8 mouse cellular contexts compared by ENCODE assay signal in genomic region chr16:90145244-90145643, GRCm38 (mm10). TPM values are rescaled to one million over a fixed set of nuclear protein-coding genes. Genes with fewer than 3 reads are reported as not detected.
DNase-seq lines count a peak whose midpoint lies in the region; ATAC-seq and TF ChIP-seq lines count a peak whose summit lies in the region.
"Had no signal": no experiment of that assay in that cellular context is flagged by ENCODE, and none has a peak within 500 bp of the region (broad histone marks: within the 10 kb centered on the region; RNA-seq: fewer than 3 reads in every experiment).

No protein-coding gene starts in this region.

- H3K9me3 ChIP-seq in hindbrain, embryonic 12.5 days (replicated peaks), result no peaks in the 10 kb centered on the region
- no peaks in the 10 kb centered on the region for H3K9me3 ChIP-seq in hindbrain, embryonic 16.5 days (ENCODE audit: control insufficient read depth, low read length)
- no peaks in the 10 kb centered on the region for H3K9me3 ChIP-seq in embryonic facial prominence, embryonic 11.5 days (replicated peaks; ENCODE audit: control insufficient read depth, low read length)
- no peaks in the 10 kb centered on the region for H3K9me3 ChIP-seq in liver, embryonic 14.5 days (ENCODE audit: control insufficient read depth, low read length)

- no peak for ATAC-seq in hindbrain, embryonic 12.5 days (ENCODE audit: low FRiP score)
- no peak for ATAC-seq in hindbrain, embryonic 16.5 days
- no peak for ATAC-seq in embryonic facial prominence, embryonic 11.5 days (replicated peaks; ENCODE audit: insufficient number of reproducible peaks, low FRiP score, low TSS enrichment, low read depth)
- ATAC-seq in liver, embryonic 14.5 days (ENCODE audit: insufficient read depth), result no peak
- ATAC-seq in cerebellum, adult (ENCODE audit: insufficient number of reproducible peaks, low FRiP score, low TSS enrichment), result no peak

- H3K27ac ChIP-seq in hindbrain, embryonic 12.5 days, result no peak overlapping the region
- no peak overlapping the region for H3K27ac ChIP-seq in hindbrain, embryonic 16.5 days (ENCODE audit: low read depth, low read length)
- H3K27ac ChIP-seq in embryonic facial prominence, embryonic 11.5 days (replicated peaks; ENCODE audit: low read depth, low read length), result no peak overlapping the region
- H3K27ac ChIP-seq in liver, embryonic 14.5 days, result no peak overlapping the region

- no peaks in the 10 kb centered on the region for H3K79me2 ChIP-seq in C2C12 (ENCODE audit: control insufficient read depth, insufficient read depth)

- H3K4me1 ChIP-seq in hindbrain, embryonic 12.5 days, result peaks cover 21% of the 10 kb centered on the region
- peaks cover 10% of the 10 kb centered on the region for H3K4me1 ChIP-seq in hindbrain, embryonic 16.5 days (ENCODE audit: control insufficient read depth, insufficient read depth, low read depth, low read length)
- H3K4me1 ChIP-seq in embryonic facial prominence, embryonic 11.5 days (ENCODE audit: control insufficient read depth, insufficient read depth, low read length), result peaks cover 5% of the 10 kb centered on the region
- H3K4me1 ChIP-seq in liver, embryonic 14.5 days (replicated peaks; ENCODE audit: control insufficient read depth in 2 of 2, insufficient read depth in 2 of 2, low read length in 1 of 2), result peaks cover 11 to 13% of the 10 kb centered on the region in 2 experiments

- no peaks in the 10 kb centered on the region for H3K79me3 ChIP-seq in C2C12 (ENCODE audit: low read depth)

- 93% methylated on average over 1 of the region's 1 CpGs for WGBS in hindbrain, embryonic 12.5 days
- 78% methylated on average over 1 of the region's 1 CpGs for WGBS in hindbrain, embryonic 16.5 days
- 96% methylated on average over 1 of the region's 1 CpGs for WGBS in embryonic facial prominence, embryonic 11.5 days
- 69% methylated on average over 1 of the region's 1 CpGs for WGBS in liver, embryonic 14.5 days (ENCODE audit: insufficient replicate concordance)

- no peak overlapping the region for H3K9ac ChIP-seq in hindbrain, embryonic 12.5 days
- no peak overlapping the region for H3K9ac ChIP-seq in hindbrain, embryonic 16.5 days (ENCODE audit: low read depth, low read length)
- H3K9ac ChIP-seq in embryonic facial prominence, embryonic 11.5 days (replicated peaks; ENCODE audit: low read length), result peak overlapping the region; percentile 90; the same call in 1 of the 2 replicates
- no peak overlapping the region for H3K9ac ChIP-seq in liver, embryonic 14.5 days (replicated peaks)

- H3ac ChIP-seq in C2C12 (ENCODE audit: control insufficient read depth, insufficient read length, low read depth), result no peak overlapping the region

- no peak for DNase-seq in embryonic facial prominence, embryonic 11.5 days (ENCODE audit: low spot score)
- peak in 1 of 3 experiments; percentile 20 for DNase-seq in liver, embryonic 14.5 days (ENCODE audit: low read depth in 3 of 3, low spot score in 3 of 3)
- no peak for DNase-seq in Muller cell, postnatal 12 days (ENCODE audit: inconsistent ontology term)
- DNase-seq: lung, postnatal 4 days had no signal

- TF ChIP-seq EP300 in liver, embryonic 14.5 days (IDR thresholded peaks at IDR 0.05; ENCODE audit: low read depth), result no peak

- H3K4me3 ChIP-seq in hindbrain, embryonic 12.5 days, result no peak overlapping the region
- H3K4me3 ChIP-seq in hindbrain, embryonic 16.5 days (ENCODE audit: low read length), result no peak overlapping the region
- H3K4me3 ChIP-seq in C2C12 (ENCODE audit: insufficient read depth, poor library complexity, severe bottlenecking), result no peak overlapping the region
- no peak overlapping the region for H3K4me3 ChIP-seq in embryonic facial prominence, embryonic 11.5 days (ENCODE audit: low read depth, low read length)
- H3K4me3 ChIP-seq in liver, embryonic 14.5 days (ENCODE audit: insufficient read depth in 1 of 2, low read depth in 2 of 2, low read length in 2 of 2), result no peak overlapping the region

- TF ChIP-seq CTCF in C2C12 (IDR thresholded peaks at IDR 0.05; ENCODE audit: control insufficient read depth, insufficient read depth, insufficient read length), result no peak
- TF ChIP-seq CTCF in liver, embryonic 14.5 days (IDR thresholded peaks at IDR 0.05; ENCODE audit: low read depth), result no peak

- H3K4me2 ChIP-seq in hindbrain, embryonic 12.5 days (replicated peaks), result peak overlapping the region; percentile 59; the same call in 1 of the 2 replicates
- no peak overlapping the region for H3K4me2 ChIP-seq in hindbrain, embryonic 16.5 days (ENCODE audit: low read length)
- H3K4me2 ChIP-seq in embryonic facial prominence, embryonic 11.5 days (ENCODE audit: low read depth, low read length), result no peak overlapping the region; the same call in 1 of the 2 replicates
- H3K4me2 ChIP-seq in liver, embryonic 14.5 days (ENCODE audit: low read depth), result peak overlapping the region; percentile 87; the same call in 1 of the 2 replicates

- no peaks in the 10 kb centered on the region for H3K27me3 ChIP-seq in hindbrain, embryonic 12.5 days
- no peaks in the 10 kb centered on the region for H3K27me3 ChIP-seq in hindbrain, embryonic 16.5 days (replicated peaks; ENCODE audit: control insufficient read depth, insufficient read depth, low read length)
- no peaks in the 10 kb centered on the region for H3K27me3 ChIP-seq in C2C12 (ENCODE audit: control insufficient read depth, insufficient read depth, insufficient read length)
- no peaks in the 10 kb centered on the region for H3K27me3 ChIP-seq in embryonic facial prominence, embryonic 11.5 days (ENCODE audit: control insufficient read depth, insufficient read depth, low read length)
- peaks cover 10% of the 10 kb centered on the region for H3K27me3 ChIP-seq in liver, embryonic 14.5 days (ENCODE audit: control insufficient read depth, insufficient read depth, low read length)

- H3K36me3 ChIP-seq in hindbrain, embryonic 12.5 days, result no peaks in the 10 kb centered on the region
- H3K36me3 ChIP-seq in hindbrain, embryonic 16.5 days (ENCODE audit: control insufficient read depth, insufficient read depth, low read length), result no peaks in the 10 kb centered on the region
- no peaks in the 10 kb centered on the region for H3K36me3 ChIP-seq in C2C12 (ENCODE audit: control insufficient read depth, insufficient read depth)
- H3K36me3 ChIP-seq in embryonic facial prominence, embryonic 11.5 days (replicated peaks; ENCODE audit: control insufficient read depth, insufficient read depth, low read depth, low read length), result no peaks in the 10 kb centered on the region
- no peaks in the 10 kb centered on the region for H3K36me3 ChIP-seq in liver, embryonic 14.5 days (replicated peaks; ENCODE audit: control insufficient read depth, insufficient read depth, low read depth)

TF ChIP-seq in C2C12, 6 proteins besides CTCF, POLR2A, EP300 and RAD21:
- peak; percentile 57 for TF ChIP-seq MYOD1 (IDR thresholded peaks at IDR 0.05; ENCODE audit: control insufficient read depth, insufficient read length, low read depth)
- peak; percentile 24 for TF ChIP-seq CEBPB (IDR thresholded peaks at IDR 0.05; ENCODE audit: low read depth)
- TF ChIP-seq MAX (IDR thresholded peaks at IDR 0.05), result no peak
- no peak for TF ChIP-seq FOSL1 (IDR thresholded peaks at IDR 0.05; ENCODE audit: insufficient read depth, low read length, poor library complexity, severe bottlenecking)
- TF ChIP-seq USF1 (IDR thresholded peaks at IDR 0.05; ENCODE audit: low read depth), result no peak
- TF ChIP-seq MYOG (IDR thresholded peaks at IDR 0.05; ENCODE audit: control insufficient read depth, extremely low read depth, insufficient read length), result no peak

RNA-seq across cellular contexts. Expression of gene Tiam1, which starts 1.7 kb away (rescaled TPM):
- polyA plus RNA-seq in hindbrain, embryonic 12.5 days (2016; fragmentation: Nextera tagmentation; extraction: Ambion mirVana), result 25.7 and 28.2 TPM in 2 replicates
- polyA plus RNA-seq in hindbrain, embryonic 16.5 days (2015; fragmentation: Nextera tagmentation; extraction: Ambion mirVana), result 16.6 and 21.1 TPM in 2 replicates
- 6.9 TPM for polyA plus RNA-seq in C2C12 (2012; fragmentation: generic; extraction: Trizol)
- 31.2 and 33.8 TPM in 2 replicates for polyA plus RNA-seq in embryonic facial prominence, embryonic 11.5 days (2014; fragmentation: Nextera tagmentation; extraction: Ambion mirVana)
- polyA plus RNA-seq in liver, embryonic 14.5 days (2012; rRNA removed), result 1.0 and 1.6 TPM in 2 replicates
- 4.2 and 6.0 TPM in 2 replicates for polyA plus RNA-seq in liver, embryonic 14.5 days (2014; fragmentation: Nextera tagmentation; extraction: Ambion mirVana)

Comparison
In these comparisons a context has a peak if more than half of its experiments do, and no peak if none do; other contexts are left out.
1. H3K4me2 ChIP-seq: peak in hindbrain, embryonic 12.5 days (single experiment) and liver, embryonic 14.5 days (single experiment); none in hindbrain, embryonic 16.5 days (single experiment) and embryonic facial prominence, embryonic 11.5 days (single experiment).